8 mouse cellular contexts compared by ENCODE assay signal in genomic region chr13:23682947-23683754, GRCm38 (mm10). TPM values are rescaled to one million over a fixed set of nuclear protein-coding genes. Genes with fewer than 3 reads are reported as not detected.
DNase-seq lines count a peak whose midpoint lies in the region; ATAC-seq and TF ChIP-seq lines count a peak whose summit lies in the region.
"Not testable (repeated sequence)": the region's sequence is repeated elsewhere in the genome, so short reads cannot be mapped to it uniquely, and the experiment has no call there.

No protein-coding gene starts in this region.

- peak overlapping the region; percentile 50 for H3K4me3 ChIP-seq in bone marrow, adult 2 months (replicated peaks; ENCODE audit: control insufficient read depth, low read depth, low read length)
- H3K4me3 ChIP-seq in embryonic facial prominence, embryonic 14.5 days (ENCODE audit: low read depth, low read length) = peak overlapping the region; percentile 50
- peak overlapping the region; percentile 42 for H3K4me3 ChIP-seq in heart, embryonic 11.5 days (ENCODE audit: low read depth, low read length)
- H3K4me3 ChIP-seq in intestine, embryonic 16.5 days (ENCODE audit: low read length) = peak overlapping the region; percentile 47
- H3K4me3 ChIP-seq in liver, embryonic 13.5 days (replicated peaks) = peak overlapping the region; percentile 61
- H3K4me3 ChIP-seq in midbrain, embryonic 15.5 days = peak overlapping the region; percentile 51
- peak overlapping the region; percentile 34 for H3K4me3 ChIP-seq in stomach, embryonic 14.5 days (ENCODE audit: low read depth, low read length)

- H3K9ac ChIP-seq in embryonic facial prominence, embryonic 14.5 days (ENCODE audit: low read depth, low read length) = peak overlapping the region; percentile 60
- peak overlapping the region; percentile 66 for H3K9ac ChIP-seq in heart, embryonic 11.5 days (ENCODE audit: low read depth, low read length)
- H3K9ac ChIP-seq in intestine, embryonic 16.5 days (ENCODE audit: low read depth, low read length) = peak overlapping the region; percentile 64
- H3K9ac ChIP-seq in liver, embryonic 13.5 days = peak overlapping the region; percentile 86
- H3K9ac ChIP-seq in midbrain, embryonic 15.5 days = peak overlapping the region; percentile 40; the same call in 1 of the 2 replicates
- H3K9ac ChIP-seq in stomach, embryonic 14.5 days (replicated peaks; ENCODE audit: low read depth, low read length) = peak overlapping the region; percentile 47

- H3K27ac ChIP-seq in bone marrow, adult 2 months (ENCODE audit: control insufficient read depth, insufficient read depth, low read depth, low read length, poor library complexity) = peak overlapping the region; percentile 99
- H3K27ac ChIP-seq in embryonic facial prominence, embryonic 14.5 days (replicated peaks; ENCODE audit: low read depth, low read length) = peak overlapping the region; percentile 92
- peak overlapping the region; percentile 97 for H3K27ac ChIP-seq in heart, embryonic 11.5 days (ENCODE audit: low read depth, low read length)
- peak overlapping the region; percentile 96 for H3K27ac ChIP-seq in intestine, embryonic 16.5 days (ENCODE audit: low read length)
- H3K27ac ChIP-seq in liver, embryonic 13.5 days = peak overlapping the region; percentile 100
- H3K27ac ChIP-seq in midbrain, embryonic 15.5 days = peak overlapping the region; percentile 94
- peak overlapping the region; percentile 91 for H3K27ac ChIP-seq in stomach, embryonic 14.5 days (ENCODE audit: low read length)

- H3K4me2 ChIP-seq in embryonic facial prominence, embryonic 14.5 days (ENCODE audit: low read depth, low read length) = peak overlapping the region; percentile 68
- peak overlapping the region; percentile 70 for H3K4me2 ChIP-seq in heart, embryonic 11.5 days
- peak overlapping the region; percentile 58 for H3K4me2 ChIP-seq in intestine, embryonic 16.5 days (ENCODE audit: low read depth, low read length)
- peak overlapping the region; percentile 78 for H3K4me2 ChIP-seq in liver, embryonic 13.5 days
- peak overlapping the region; percentile 82 for H3K4me2 ChIP-seq in midbrain, embryonic 15.5 days
- peak overlapping the region; percentile 52 for H3K4me2 ChIP-seq in stomach, embryonic 14.5 days (replicated peaks; ENCODE audit: low read depth, low read length)

- not testable (repeated sequence) for H3K27me3 ChIP-seq in embryonic facial prominence, embryonic 14.5 days (replicated peaks; ENCODE audit: control insufficient read depth, insufficient read depth, low read length); heart, embryonic 11.5 days (ENCODE audit: control insufficient read depth, insufficient read depth, low read length); intestine, embryonic 16.5 days (replicated peaks; ENCODE audit: control insufficient read depth, insufficient read depth, low read length); liver, embryonic 13.5 days; midbrain, embryonic 15.5 days (replicated peaks); stomach, embryonic 14.5 days (ENCODE audit: control insufficient read depth, insufficient read depth, low read length)

- H3K9me3 ChIP-seq in embryonic facial prominence, embryonic 14.5 days (ENCODE audit: control insufficient read depth, low read length); heart, embryonic 11.5 days (replicated peaks; ENCODE audit: control insufficient read depth, low read length); intestine, embryonic 16.5 days (ENCODE audit: control insufficient read depth, low read length); liver, embryonic 13.5 days (replicated peaks); midbrain, embryonic 15.5 days; stomach, embryonic 14.5 days (ENCODE audit: control insufficient read depth, low read depth, low read length): not testable (repeated sequence)

- not testable (repeated sequence) for TF ChIP-seq POLR2A in bone marrow, adult 2 months (IDR thresholded peaks at IDR 0.05; ENCODE audit: borderline replicate concordance, control insufficient read depth, low read depth, low read length)

- not testable (repeated sequence) for H3K36me3 ChIP-seq in embryonic facial prominence, embryonic 14.5 days (ENCODE audit: control insufficient read depth, insufficient read depth, low read length); heart, embryonic 11.5 days (ENCODE audit: control insufficient read depth, insufficient read depth, low read length); intestine, embryonic 16.5 days (ENCODE audit: control insufficient read depth, insufficient read depth, low read length); liver, embryonic 13.5 days; midbrain, embryonic 15.5 days (replicated peaks); stomach, embryonic 14.5 days (ENCODE audit: control insufficient read depth, insufficient read depth, low read length)

- not testable (repeated sequence) for H3K4me1 ChIP-seq in bone marrow, adult 2 months (ENCODE audit: control insufficient read depth, insufficient read depth, low read length); heart, embryonic 11.5 days (ENCODE audit: control insufficient read depth, insufficient read depth, low read length); stomach, embryonic 14.5 days (ENCODE audit: control insufficient read depth, insufficient read depth, low read length)
- peaks cover 16% of the 10 kb centered on the region for H3K4me1 ChIP-seq in embryonic facial prominence, embryonic 14.5 days (ENCODE audit: control insufficient read depth, insufficient read depth, low read length)
- H3K4me1 ChIP-seq in intestine, embryonic 16.5 days (ENCODE audit: control insufficient read depth, insufficient read depth, low read length) = peaks cover 13% of the 10 kb centered on the region
- peaks cover 55% of the 10 kb centered on the region for H3K4me1 ChIP-seq in liver, embryonic 13.5 days (replicated peaks)
- peaks cover 22% of the 10 kb centered on the region for H3K4me1 ChIP-seq in midbrain, embryonic 15.5 days

- not testable (repeated sequence) for TF ChIP-seq CTCF in bone marrow, adult 2 months (IDR thresholded peaks at IDR 0.05; ENCODE audit: control insufficient read depth, insufficient read depth, low read length)

- peak; percentile 37 for DNase-seq in CD4-positive helper T cell, adult 2 months (ENCODE audit: low read depth, low spot score)
- DNase-seq in embryonic facial prominence, embryonic 14.5 days (ENCODE audit: low spot score) = not testable (repeated sequence)
- DNase-seq in liver, embryonic 13.5 days = peak; percentile 35

- ATAC-seq in embryonic facial prominence, embryonic 14.5 days (ENCODE audit: low read depth) = peak; percentile 28
- ATAC-seq in heart, embryonic 11.5 days (replicated peaks; ENCODE audit: insufficient number of reproducible peaks, low FRiP score, low TSS enrichment) = peak; percentile 48
- peak; percentile 16 for ATAC-seq in intestine, embryonic 16.5 days
- not testable (repeated sequence) for ATAC-seq in liver, embryonic 13.5 days (ENCODE audit: low read depth)
- ATAC-seq in midbrain, embryonic 15.5 days (replicated peaks) = peak; percentile 72
- peak; percentile 16 for ATAC-seq in stomach, embryonic 14.5 days (ENCODE audit: insufficient number of reproducible peaks, insufficient read depth, low FRiP score, low read depth)

- WGBS in bone marrow, adult 2 months = 14% methylated on average over 18 of the region's 30 CpGs
- WGBS in embryonic facial prominence, embryonic 14.5 days = 15% methylated on average over 10 of the region's 30 CpGs
- 21% methylated on average over 11 of the region's 30 CpGs for WGBS in heart, embryonic 11.5 days (ENCODE audit: insufficient replicate concordance)
- 12% methylated on average over 10 of the region's 30 CpGs for WGBS in intestine, embryonic 16.5 days
- WGBS in liver, embryonic 13.5 days (ENCODE audit: insufficient replicate concordance) = 11% methylated on average over 12 of the region's 30 CpGs
- 11% methylated on average over 15 of the region's 30 CpGs for WGBS in midbrain, embryonic 15.5 days
- WGBS in stomach, embryonic 14.5 days = 10% methylated on average over 12 of the region's 30 CpGs

RNA-seq across cellular contexts. Expression of gene Hist1h2ac, which starts 0.6 kb away (rescaled TPM):
- polyA plus RNA-seq in bone marrow, adult 2 months (2011; ENCODE audit: insufficient read depth, insufficient read length, low replicate concordance, missing spikeins) = 2.0 and 3.7 TPM in 2 replicates
- polyA plus RNA-seq in embryonic facial prominence, embryonic 14.5 days (2014; fragmentation: Nextera tagmentation; extraction: Ambion mirVana) = 1.2 and 1.3 TPM in 2 replicates
- 0.52 and 0.62 TPM in 2 replicates for polyA plus RNA-seq in heart, embryonic 11.5 days (2014; fragmentation: Nextera tagmentation; extraction: Ambion mirVana)
- 0.94 and 1.0 TPM in 2 replicates for polyA plus RNA-seq in intestine, embryonic 16.5 days (2015; fragmentation: Nextera tagmentation; extraction: Ambion mirVana)
- polyA plus RNA-seq in liver, embryonic 13.5 days (2015; fragmentation: Nextera tagmentation; extraction: Ambion mirVana) = 0.89 and 1.0 TPM in 2 replicates
- polyA plus RNA-seq in midbrain, embryonic 15.5 days (2015; fragmentation: Nextera tagmentation; extraction: Ambion mirVana) = 0.32 and 0.37 TPM in 2 replicates
- 2.4 and 3.2 TPM in 2 replicates for polyA plus RNA-seq in stomach, embryonic 14.5 days (2014; fragmentation: Nextera tagmentation; extraction: Ambion mirVana)

RNA-seq across cellular contexts. Expression of gene Hist1h2bc, which starts 0.8 kb away (rescaled TPM):
- 42.9 and 54.0 TPM in 2 replicates for polyA plus RNA-seq in bone marrow, adult 2 months (2011; ENCODE audit: insufficient read depth, insufficient read length, low replicate concordance, missing spikeins)
- polyA plus RNA-seq in embryonic facial prominence, embryonic 14.5 days (2014; fragmentation: Nextera tagmentation; extraction: Ambion mirVana) = 52.7 and 78.2 TPM in 2 replicates
- 31.3 and 31.9 TPM in 2 replicates for polyA plus RNA-seq in heart, embryonic 11.5 days (2014; fragmentation: Nextera tagmentation; extraction: Ambion mirVana)
- 101 and 110 TPM in 2 replicates for polyA plus RNA-seq in intestine, embryonic 16.5 days (2015; fragmentation: Nextera tagmentation; extraction: Ambion mirVana)
- 81.2 and 88.9 TPM in 2 replicates for polyA plus RNA-seq in liver, embryonic 13.5 days (2015; fragmentation: Nextera tagmentation; extraction: Ambion mirVana)
- polyA plus RNA-seq in midbrain, embryonic 15.5 days (2015; fragmentation: Nextera tagmentation; extraction: Ambion mirVana) = 17.3 and 17.7 TPM in 2 replicates
- 58.8 and 65.1 TPM in 2 replicates for polyA plus RNA-seq in stomach, embryonic 14.5 days (2014; fragmentation: Nextera tagmentation; extraction: Ambion mirVana)

RNA-seq across cellular contexts. Expression of gene Hist1h1t, which starts 12.5 kb away (rescaled TPM):
- polyA plus RNA-seq in bone marrow, adult 2 months (2011; ENCODE audit: insufficient read depth, insufficient read length, low replicate concordance, missing spikeins) = 3.9 TPM in 1 of 2 replicates, not detected in the other
- 0.19 and 0.31 TPM in 2 replicates for polyA plus RNA-seq in embryonic facial prominence, embryonic 14.5 days (2014; fragmentation: Nextera tagmentation; extraction: Ambion mirVana)
- not detected in 2 replicates for polyA plus RNA-seq in heart, embryonic 11.5 days (2014; fragmentation: Nextera tagmentation; extraction: Ambion mirVana)
- polyA plus RNA-seq in intestine, embryonic 16.5 days (2015; fragmentation: Nextera tagmentation; extraction: Ambion mirVana) = 0.15 and 0.20 TPM in 2 replicates
- polyA plus RNA-seq in liver, embryonic 13.5 days (2015; fragmentation: Nextera tagmentation; extraction: Ambion mirVana) = not detected in 2 replicates
- not detected in 2 replicates for polyA plus RNA-seq in midbrain, embryonic 15.5 days (2015; fragmentation: Nextera tagmentation; extraction: Ambion mirVana)
- polyA plus RNA-seq in stomach, embryonic 14.5 days (2014; fragmentation: Nextera tagmentation; extraction: Ambion mirVana) = not detected in 2 replicates

RNA-seq across cellular contexts. Expression of gene Hist1h4c, which starts 15.1 kb away (rescaled TPM):
- 7.1 and 15.1 TPM in 2 replicates for polyA plus RNA-seq in bone marrow, adult 2 months (2011; ENCODE audit: insufficient read depth, insufficient read length, low replicate concordance, missing spikeins)
- polyA plus RNA-seq in embryonic facial prominence, embryonic 14.5 days (2014; fragmentation: Nextera tagmentation; extraction: Ambion mirVana) = 5.7 and 5.8 TPM in 2 replicates
- polyA plus RNA-seq in heart, embryonic 11.5 days (2014; fragmentation: Nextera tagmentation; extraction: Ambion mirVana) = 0.69 and 2.7 TPM in 2 replicates
- polyA plus RNA-seq in intestine, embryonic 16.5 days (2015; fragmentation: Nextera tagmentation; extraction: Ambion mirVana) = 2.9 and 3.1 TPM in 2 replicates
- 5.4 and 8.6 TPM in 2 replicates for polyA plus RNA-seq in liver, embryonic 13.5 days (2015; fragmentation: Nextera tagmentation; extraction: Ambion mirVana)
- 1.8 and 3.0 TPM in 2 replicates for polyA plus RNA-seq in midbrain, embryonic 15.5 days (2015; fragmentation: Nextera tagmentation; extraction: Ambion mirVana)
- 7.2 and 9.6 TPM in 2 replicates for polyA plus RNA-seq in stomach, embryonic 14.5 days (2014; fragmentation: Nextera tagmentation; extraction: Ambion mirVana)

RNA-seq across cellular contexts. Expression of gene Hfe, which starts 27.5 kb away (rescaled TPM):
- polyA plus RNA-seq in bone marrow, adult 2 months (2011; ENCODE audit: insufficient read depth, insufficient read length, low replicate concordance, missing spikeins) = 4.0 and 4.5 TPM in 2 replicates
- polyA plus RNA-seq in embryonic facial prominence, embryonic 14.5 days (2014; fragmentation: Nextera tagmentation; extraction: Ambion mirVana) = 9.6 and 10.3 TPM in 2 replicates
- 8.2 and 9.9 TPM in 2 replicates for polyA plus RNA-seq in heart, embryonic 11.5 days (2014; fragmentation: Nextera tagmentation; extraction: Ambion mirVana)
- polyA plus RNA-seq in intestine, embryonic 16.5 days (2015; fragmentation: Nextera tagmentation; extraction: Ambion mirVana) = 8.5 and 9.7 TPM in 2 replicates
- 6.6 and 8.8 TPM in 2 replicates for polyA plus RNA-seq in liver, embryonic 13.5 days (2015; fragmentation: Nextera tagmentation; extraction: Ambion mirVana)
- 3.0 and 3.8 TPM in 2 replicates for polyA plus RNA-seq in midbrain, embryonic 15.5 days (2015; fragmentation: Nextera tagmentation; extraction: Ambion mirVana)
- 6.1 and 6.8 TPM in 2 replicates for polyA plus RNA-seq in stomach, embryonic 14.5 days (2014; fragmentation: Nextera tagmentation; extraction: Ambion mirVana)
